Mouse (Mus musculus) testis, adult 2 months (tissue): ENCODE data around the gene Ralgps1.

Source experiments
- CTCF ChIP-seq: fragments of 200-500 bp; IDR thresholded peaks from 2 replicates; pipeline ENCODE4 v1.5.1; 2012; ENCODE audit warnings: low read depth, mild to moderate bottlenecking, inconsistent platforms, low read length, moderate library complexity; ENCODE audit not compliant: control insufficient read depth, insufficient read depth, insufficient replicate concordance
- POLR2A ChIP-seq: fragments of 200-500 bp; IDR thresholded peaks from 2 replicates; pipeline ENCODE4 v1.6.1; 2012; ENCODE audit warnings: low read depth, mild to moderate bottlenecking, inconsistent platforms, low read length, moderate library complexity; ENCODE audit not compliant: control insufficient read depth

- TF ChIP-seq CTCF (no peak), POLR2A (no peak)
Measured at GRCm38 (mm10) chr2:33351449-33351848, 19.8 kb downstream of the Ralgps1 start.
